Mouse (Mus musculus) heart, embryonic 15.5 days (tissue): ENCODE data around the gene Ttyh3. TPM values are rescaled to one million over a fixed set of nuclear protein-coding genes. Genes with fewer than 3 reads are reported as not detected.
A peak's percentile ranks its signal among the peaks of the same experiment; 100 is the strongest.

ENCODE experiments used
- ATAC-seq: fragments of 200-750 bp; cut with Nextera tagmentation; replicated peaks from 2 replicates; pipeline ENCODE4 v1.8.0; 2017; ENCODE audit warnings: low read depth, moderate TSS enrichment; ENCODE audit not compliant: insufficient number of reproducible peaks, insufficient read depth, low FRiP score
- H3K27ac ChIP-seq: fragments of 300-500 bp; sonication (generic); 2 replicates; pipeline ENCODE4 v1.5.1; 2015; ENCODE audit warnings: mild to moderate bottlenecking, inconsistent platforms
- H3K27me3 ChIP-seq: fragments of 300-500 bp; sonication (generic); 2 replicates; pipeline ENCODE4 v1.6.1; 2015; ENCODE audit warnings: inconsistent platforms
- H3K36me3 ChIP-seq: fragments of 300-500 bp; sonication (generic); 2 replicates; pipeline ENCODE4 v1.6.1; 2015; ENCODE audit warnings: mild to moderate bottlenecking, inconsistent platforms
- H3K4me1 ChIP-seq: fragments of 300-500 bp; sonication (generic); replicated peaks from 2 replicates; pipeline ENCODE4 v1.6.1; 2015; ENCODE audit warnings: inconsistent platforms
- H3K4me2 ChIP-seq: fragments of 300-500 bp; sonication (generic); 2 replicates; pipeline ENCODE4 v1.6.1; 2015; ENCODE audit warnings: inconsistent platforms, mild to moderate bottlenecking, moderate library complexity
- H3K4me3 ChIP-seq: fragments of 300-500 bp; sonication (generic); 2 replicates; pipeline ENCODE4 v1.5.1; 2015; ENCODE audit warnings: mild to moderate bottlenecking, inconsistent platforms
- H3K9ac ChIP-seq: fragments of 300-500 bp; sonication (generic); 2 replicates; pipeline ENCODE4 v1.6.1; 2015; ENCODE audit warnings: mild to moderate bottlenecking, inconsistent platforms
- H3K9me3 ChIP-seq: fragments of 300-500 bp; sonication (generic); replicated peaks from 2 replicates; pipeline ENCODE4 v1.6.1; 2016; ENCODE audit warnings: inconsistent platforms
- WGBS: fragments of 180-500 bp; shearing (Covaris S2); methylation state at CpG from one replicate; pipeline ENCODE4 v1.1.7; 2015; ENCODE audit warnings: mixed read lengths; 5-methylcytosine and 5-hydroxymethylcytosine counted together
- polyA plus RNA-seq: library from polyadenylated mRNA; unstranded; fragments of >200 nt; fragmentation: Nextera tagmentation; extraction: Ambion mirVana; gene quantifications from 2 replicates; pipeline ENCODE4 v1.2.1, GENCODE M21; 2015

The Ttyh3 gene
- polyA plus RNA-seq, 1 experiment from 2014 or later: 20.3 TPM

DNA sequence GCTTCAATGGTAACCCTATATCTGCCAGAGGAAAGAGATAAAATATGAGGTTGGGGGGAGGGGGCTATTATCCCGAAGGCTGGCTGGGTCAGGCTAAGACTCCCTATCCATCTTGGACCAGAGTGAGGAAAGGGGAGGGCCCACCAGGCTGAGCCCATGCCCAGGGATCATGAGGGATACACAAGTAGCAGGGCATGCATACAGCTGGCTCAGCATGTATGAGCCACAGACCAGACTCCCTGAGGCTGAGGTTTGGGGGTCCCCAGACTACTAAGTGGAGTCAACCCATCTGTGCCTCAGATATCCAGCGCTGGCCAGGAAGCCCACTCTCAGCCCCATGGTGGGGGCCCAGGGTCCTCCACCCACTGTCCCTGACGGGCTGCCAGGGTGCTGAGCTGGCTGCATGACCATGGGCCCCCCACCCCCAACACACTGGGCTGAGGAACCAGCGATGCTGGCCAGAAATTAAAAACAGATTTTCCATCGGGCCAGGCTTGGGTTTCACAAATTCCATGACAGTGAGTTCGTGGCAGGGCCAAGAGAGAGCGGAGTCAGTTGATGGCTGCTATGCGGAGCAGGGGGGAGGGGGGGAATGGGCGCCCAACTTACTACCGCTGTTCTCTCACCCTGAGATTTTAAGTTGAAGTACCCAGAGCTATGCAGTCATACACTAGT is 7.4 kb downstream of the Ttyh3 start:
- peak overlapping the region; percentile 70 for H3K27ac ChIP-seq

DNA sequence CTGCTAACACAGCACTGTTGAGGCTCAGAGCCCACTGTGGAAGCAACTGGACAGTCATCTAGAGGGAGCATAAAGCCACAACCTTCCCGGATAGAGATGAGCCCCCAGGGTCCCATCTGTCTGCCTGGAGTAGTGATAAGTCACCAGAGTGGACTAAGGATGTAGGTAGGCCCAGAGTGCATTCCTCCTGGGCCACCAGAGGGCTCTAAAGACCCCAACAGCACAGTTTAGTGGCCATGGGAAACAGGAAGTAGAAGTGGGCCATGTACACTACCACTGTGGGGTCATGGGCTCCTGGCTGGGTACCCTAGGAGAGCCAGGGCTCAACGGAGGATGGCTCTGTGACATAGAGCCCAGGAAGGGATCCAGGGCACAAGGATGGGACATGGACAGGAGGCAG is 8.0 kb downstream of the Ttyh3 start:
- Histone ChIP-seq H3K4me3 (no peak overlapping the region), H3K27me3 (no peaks in the 10 kb centered on the region), H3K9me3 (no peaks in the 10 kb centered on the region), H3K4me1 (peaks cover 65% of the 10 kb centered on the region), H3K36me3 (peaks cover 5% of the 10 kb centered on the region), H3K27ac (peak overlapping the region; percentile 70; the same call in 1 of the 2 replicates), H3K9ac (no peak overlapping the region), H3K4me2 (no peak overlapping the region)
- ATAC-seq: no peak
- 67% methylated on average over 2 of the region's 2 CpGs for WGBS

More for the DNA sequence above, 7.4 kb downstream of the Ttyh3 start:
- Histone ChIP-seq H3K9me3 (no peaks in the 10 kb centered on the region), H3K27me3 (no peaks in the 10 kb centered on the region), H3K4me2 (no peak overlapping the region), H3K4me3 (no peak overlapping the region), H3K9ac (0 out of 2 replicates have a peak overlapping the region, but pooled peaks have one; percentile 13), H3K4me1 (peaks cover 70% of the 10 kb centered on the region), H3K36me3 (no peaks in the 10 kb centered on the region; the same call in 1 of the 2 replicates)
- peak; percentile 34 for ATAC-seq
- WGBS: 38% methylated on average over 10 of the region's 10 CpGs

DNA sequence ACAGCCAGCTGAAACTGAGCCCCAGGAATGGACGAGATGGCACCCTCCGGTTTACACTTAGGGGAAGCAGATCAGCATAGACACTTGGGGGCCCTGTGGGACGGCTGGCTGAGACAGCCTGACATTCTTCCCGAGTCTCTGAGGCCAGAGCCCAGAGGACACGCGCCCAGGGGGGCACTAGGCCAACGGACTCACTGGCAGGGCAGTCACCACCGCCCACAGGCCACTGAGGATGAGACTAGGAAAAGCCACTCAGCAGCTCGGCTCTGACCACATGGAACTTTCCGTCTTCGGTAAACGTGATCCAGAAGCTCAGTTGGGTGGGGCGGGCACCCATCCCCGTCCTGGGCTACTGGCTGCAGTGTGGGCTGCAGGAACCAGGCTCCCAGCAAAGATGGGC is 9.0 kb downstream of the Ttyh3 start:
- H3K9me3 ChIP-seq: no peaks in the 10 kb centered on the region
- no peak overlapping the region for H3K4me2 ChIP-seq
- no peak overlapping the region for H3K9ac ChIP-seq
- no peak overlapping the region for H3K27ac ChIP-seq
- peaks cover 55% of the 10 kb centered on the region for H3K4me1 ChIP-seq
- WGBS: 70% methylated on average over 14 of the region's 14 CpGs
- H3K4me3 ChIP-seq: no peak overlapping the region
- no peaks in the 10 kb centered on the region for H3K27me3 ChIP-seq
- ATAC-seq: no peak
- H3K36me3 ChIP-seq: peaks cover 14% of the 10 kb centered on the region

DNA sequence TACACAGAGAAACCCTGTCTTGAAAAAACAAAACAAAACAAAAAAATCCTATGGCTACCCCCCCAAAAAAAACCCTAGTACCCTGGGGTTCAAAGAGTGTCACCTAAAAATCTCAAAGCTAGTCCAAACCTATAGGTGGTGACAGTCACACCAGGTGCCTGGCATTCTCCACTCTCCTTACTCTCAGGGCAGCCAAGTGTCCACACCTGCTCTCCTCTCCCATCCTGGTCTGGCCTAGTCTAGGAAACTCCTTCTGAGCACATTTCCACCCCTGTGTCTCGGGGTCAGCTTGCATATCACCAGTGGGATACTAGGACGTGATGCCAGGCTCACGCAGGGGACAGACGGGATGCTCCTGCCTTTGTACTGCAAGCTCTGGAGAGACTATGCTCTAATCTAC is 9.5 kb downstream of the Ttyh3 start:
- WGBS: 87% methylated on average over 4 of the region's 4 CpGs
- Histone ChIP-seq H3K9me3 (no peaks in the 10 kb centered on the region), H3K27ac (no peak overlapping the region), H3K4me2 (no peak overlapping the region), H3K36me3 (peaks cover 19% of the 10 kb centered on the region), H3K4me1 (peaks cover 50% of the 10 kb centered on the region), H3K4me3 (no peak overlapping the region), H3K9ac (no peak overlapping the region), H3K27me3 (no peaks in the 10 kb centered on the region)
- ATAC-seq: no peak

DNA sequence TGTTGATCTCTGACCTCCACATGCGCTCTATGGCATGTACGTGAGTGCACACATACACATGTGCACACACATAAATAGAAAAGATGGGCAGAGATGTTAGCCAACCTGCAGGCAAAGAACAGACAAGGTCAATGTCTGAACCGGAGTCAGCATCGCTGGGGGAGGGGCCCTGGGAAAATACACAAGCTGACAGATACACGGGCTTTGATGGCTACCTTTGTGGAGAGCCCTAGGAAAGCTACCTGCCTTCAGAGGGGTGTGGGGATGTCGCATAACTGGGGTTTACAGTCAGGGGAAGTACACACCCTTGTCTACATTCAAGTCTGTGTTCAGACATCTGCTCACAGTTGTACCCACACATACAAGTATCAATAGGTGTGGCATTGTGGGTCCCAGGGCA is 10.3 kb downstream of the Ttyh3 start:
- no peak for ATAC-seq
- WGBS: 92% methylated on average over 6 of the region's 6 CpGs
- H3K27ac ChIP-seq: no peak overlapping the region
- H3K4me2 ChIP-seq: no peak overlapping the region
- H3K4me3 ChIP-seq: no peak overlapping the region
- H3K36me3 ChIP-seq: peaks cover 25% of the 10 kb centered on the region
- no peaks in the 10 kb centered on the region for H3K9me3 ChIP-seq
- no peak overlapping the region for H3K9ac ChIP-seq
- no peaks in the 10 kb centered on the region for H3K27me3 ChIP-seq
- peaks cover 44% of the 10 kb centered on the region for H3K4me1 ChIP-seq

DNA sequence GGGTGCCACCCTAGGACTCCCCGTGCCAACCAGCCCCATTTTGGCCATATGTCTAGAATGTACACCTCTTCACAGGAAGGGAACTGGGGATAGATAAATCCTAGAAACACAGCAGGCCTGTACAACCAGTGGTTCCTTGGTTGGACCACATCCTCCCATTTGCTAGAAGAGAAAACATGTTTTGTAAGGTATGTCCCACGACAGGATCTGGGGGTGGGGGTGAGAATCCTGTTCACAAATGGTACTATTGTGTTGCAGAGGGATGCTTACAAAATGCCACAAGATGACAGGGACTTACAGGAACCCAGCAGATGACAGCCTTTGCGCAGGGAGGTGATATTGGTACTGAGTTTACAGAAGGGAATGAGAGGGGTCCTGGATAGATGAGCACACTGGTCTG is 10.8 kb downstream of the Ttyh3 start:
- Histone ChIP-seq H3K4me2 (no peak overlapping the region), H3K4me1 (peaks cover 40% of the 10 kb centered on the region), H3K9ac (no peak overlapping the region), H3K27me3 (no peaks in the 10 kb centered on the region), H3K4me3 (no peak overlapping the region), H3K27ac (no peak overlapping the region), H3K36me3 (peaks cover 30% of the 10 kb centered on the region), H3K9me3 (no peaks in the 10 kb centered on the region)
- no peak for ATAC-seq
- 90% methylated on average over 3 of the region's 3 CpGs for WGBS

DNA sequence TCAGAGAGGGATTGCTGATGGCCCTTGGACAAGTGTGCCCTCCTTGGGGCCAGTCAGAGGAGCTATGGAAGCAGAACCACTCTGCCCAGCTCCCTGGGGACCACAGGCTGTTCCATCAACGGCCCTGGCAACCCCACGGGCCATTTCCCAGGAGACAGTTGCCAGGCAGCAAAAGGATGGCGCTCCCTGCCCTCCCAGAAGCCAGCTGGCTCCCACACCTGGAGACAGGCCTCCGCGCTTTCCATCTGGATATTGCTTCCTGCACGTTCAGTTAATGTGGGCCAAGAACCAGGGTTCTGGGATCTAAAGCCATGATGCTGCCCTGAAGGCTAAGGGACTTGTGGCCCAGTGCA is 11.8 kb downstream of the Ttyh3 start:
- H3K9me3 ChIP-seq: no peaks in the 10 kb centered on the region
- peaks cover 32% of the 10 kb centered on the region for H3K4me1 ChIP-seq
- H3K4me2 ChIP-seq: no peak overlapping the region
- no peaks in the 10 kb centered on the region for H3K27me3 ChIP-seq
- 91% methylated on average over 6 of the region's 6 CpGs for WGBS
- H3K36me3 ChIP-seq: peaks cover 39% of the 10 kb centered on the region
- H3K4me3 ChIP-seq: no peak overlapping the region
- H3K27ac ChIP-seq: 0 out of 2 replicates have a peak overlapping the region, but pooled peaks have one; percentile 46
- ATAC-seq: no peak
- no peak overlapping the region for H3K9ac ChIP-seq

DNA sequence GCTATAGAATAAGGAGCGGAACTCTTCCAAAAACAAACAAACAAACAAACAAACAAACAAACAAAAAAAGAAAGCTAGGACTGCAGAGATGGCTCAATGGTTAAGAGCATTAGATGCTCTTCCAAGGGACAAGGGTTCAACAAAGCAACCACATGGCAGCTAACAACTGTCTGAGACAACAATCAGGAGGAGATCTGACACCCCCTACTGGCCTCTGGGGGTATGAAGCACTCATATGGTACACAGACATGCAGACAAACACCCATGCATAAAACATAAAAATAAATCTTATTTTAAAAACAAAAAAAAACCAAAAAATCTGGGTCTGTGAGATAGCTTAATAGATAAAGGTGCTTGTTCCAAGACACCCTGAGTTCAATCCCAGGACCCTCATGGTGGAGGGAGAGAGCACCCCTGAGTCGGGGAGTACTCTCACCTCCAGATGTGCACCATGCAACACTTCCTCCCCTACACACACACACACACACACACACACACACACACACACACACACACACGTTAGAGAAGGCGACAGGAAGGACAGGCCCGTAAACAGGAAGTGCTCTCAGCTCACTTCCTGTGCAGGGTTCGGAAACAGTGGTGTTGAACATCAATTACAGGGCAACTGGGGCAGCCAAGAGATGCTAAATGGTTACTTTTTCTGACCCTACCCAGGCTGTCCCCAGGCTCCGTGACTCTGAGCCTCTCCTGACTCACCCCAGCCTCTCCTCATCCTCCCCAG is 12.3 kb downstream of the Ttyh3 start:
- H3K36me3 ChIP-seq: peaks cover 45% of the 10 kb centered on the region
- no peak overlapping the region for H3K4me3 ChIP-seq
- peaks cover 26% of the 10 kb centered on the region for H3K4me1 ChIP-seq
- no peak overlapping the region for H3K4me2 ChIP-seq
- H3K27ac ChIP-seq: no peak overlapping the region
- no peak for ATAC-seq
- WGBS: 80% methylated on average over 7 of the region's 7 CpGs
- H3K9me3 ChIP-seq: no peaks in the 10 kb centered on the region
- no peaks in the 10 kb centered on the region for H3K27me3 ChIP-seq
- H3K9ac ChIP-seq: no peak overlapping the region

DNA sequence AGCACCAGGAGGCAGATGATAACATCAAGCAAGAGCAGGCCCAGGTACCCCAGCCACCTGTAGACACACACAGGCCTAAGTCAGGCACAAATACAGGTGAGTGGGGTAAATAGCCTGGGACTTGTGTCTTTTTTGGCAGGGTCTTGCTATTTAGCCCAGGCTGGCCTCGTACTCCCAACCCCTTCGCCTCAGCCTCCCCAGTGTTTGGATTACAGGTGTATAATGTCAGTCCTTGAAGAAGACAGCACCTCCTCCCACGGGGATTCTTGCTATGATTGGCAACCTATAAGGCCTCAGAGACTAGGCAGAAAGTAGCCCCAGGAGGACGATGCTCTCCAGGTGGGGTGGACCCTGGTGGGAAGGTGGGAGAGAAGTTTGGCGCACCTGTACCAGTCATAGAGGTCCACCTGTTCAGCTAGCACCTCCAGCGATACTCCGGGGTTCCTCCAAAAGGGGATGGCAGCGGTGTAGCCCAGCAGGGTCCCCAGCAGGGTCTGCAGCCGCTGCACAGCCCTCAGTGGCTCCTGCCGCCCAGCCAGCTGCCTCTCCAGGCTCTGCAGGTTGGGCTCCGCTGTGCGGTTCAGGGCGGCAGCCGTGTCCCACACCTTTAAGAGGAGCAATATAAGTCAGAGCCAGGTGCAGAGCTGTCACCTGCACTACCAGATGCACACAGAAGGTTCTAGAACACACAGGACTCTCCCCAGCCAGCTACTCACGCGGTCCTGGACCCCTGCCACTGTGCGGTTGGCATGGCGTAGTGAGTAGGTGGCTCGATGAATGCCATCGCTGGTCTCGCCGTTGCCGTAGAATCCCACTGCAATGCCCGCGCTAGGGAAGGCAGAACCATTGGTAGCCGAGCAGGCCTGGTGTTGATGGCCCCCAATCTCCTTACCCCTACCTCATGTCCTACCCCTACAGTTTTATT is 13.8 kb downstream of the Ttyh3 start:
- Histone ChIP-seq H3K27ac (no peak overlapping the region), H3K4me2 (no peak overlapping the region), H3K4me3 (no peak overlapping the region), H3K4me1 (peaks cover 13% of the 10 kb centered on the region), H3K27me3 (no peaks in the 10 kb centered on the region), H3K36me3 (peaks cover 54% of the 10 kb centered on the region), H3K9ac (no peak overlapping the region), H3K9me3 (no peaks in the 10 kb centered on the region)
- no peak for ATAC-seq
- WGBS: 92% methylated on average over 26 of the region's 26 CpGs

DNA sequence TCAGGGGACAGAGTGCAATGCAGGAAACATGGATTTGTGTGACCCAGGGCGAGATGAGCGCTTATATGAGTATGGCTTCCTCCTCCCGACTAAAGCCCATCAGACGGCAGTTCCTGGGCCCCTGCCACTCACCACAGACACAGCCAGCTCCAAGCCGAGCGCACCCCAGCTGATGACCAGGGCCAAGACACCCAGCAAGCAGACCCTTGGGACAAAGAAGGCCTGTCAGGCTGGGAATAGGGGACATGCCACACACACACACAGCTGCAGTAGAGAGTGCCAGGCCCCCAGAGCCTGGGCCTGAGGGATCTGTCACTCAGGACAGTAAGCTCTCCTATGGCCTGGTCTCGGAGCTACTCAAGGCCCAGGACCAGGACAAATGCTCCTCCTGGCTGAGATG is 15.4 kb downstream of the Ttyh3 start:
- peaks cover 71% of the 10 kb centered on the region for H3K36me3 ChIP-seq
- H3K4me2 ChIP-seq: no peak overlapping the region
- H3K27ac ChIP-seq: no peak overlapping the region
- WGBS: 89% methylated on average over 7 of the region's 7 CpGs
- no peak overlapping the region for H3K9ac ChIP-seq
- no peak overlapping the region for H3K4me3 ChIP-seq
- peaks cover 4% of the 10 kb centered on the region for H3K4me1 ChIP-seq
- no peaks in the 10 kb centered on the region for H3K9me3 ChIP-seq
- no peak for ATAC-seq
- H3K27me3 ChIP-seq: no peaks in the 10 kb centered on the region

DNA sequence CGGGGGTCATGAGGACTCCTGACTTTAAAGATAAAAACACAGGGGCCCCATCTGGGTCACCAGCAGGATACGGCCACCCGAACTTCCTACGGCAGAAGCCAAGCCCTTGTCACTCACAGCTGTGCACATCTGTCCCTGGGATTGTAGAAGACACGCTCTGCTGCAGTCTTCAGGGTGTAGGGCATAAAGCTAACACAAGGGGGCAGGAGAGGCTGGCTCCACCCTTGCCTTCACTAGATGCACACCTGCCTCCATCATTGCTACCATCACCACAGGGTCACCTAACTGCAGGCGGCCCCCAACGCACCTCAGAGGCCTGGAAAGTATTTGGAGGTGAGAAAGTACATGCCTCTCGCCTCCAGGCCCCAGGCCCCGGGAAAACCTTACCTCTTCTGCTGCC is 19.8 kb downstream of the Ttyh3 start:
- 0 out of 2 replicates have a peak, but pooled peaks cover 3% of the 10 kb centered on the region for H3K4me1 ChIP-seq
- H3K4me3 ChIP-seq: no peak overlapping the region
- no peak for ATAC-seq
- H3K9ac ChIP-seq: no peak overlapping the region
- WGBS: 87% methylated on average over 9 of the region's 9 CpGs
- no peaks in the 10 kb centered on the region for H3K27me3 ChIP-seq
- H3K9me3 ChIP-seq: no peaks in the 10 kb centered on the region
- H3K4me2 ChIP-seq: no peak overlapping the region
- peaks cover 88% of the 10 kb centered on the region for H3K36me3 ChIP-seq
- H3K27ac ChIP-seq: no peak overlapping the region
